Mouse (Mus musculus) MEL (cell line): ENCODE data around the gene Yjefn3.

Experiments used
- CHD1 ChIP-seq: IDR thresholded peaks from 2 replicates; pipeline ENCODE4 v1.6.1; 2012; ENCODE audit warnings: low read depth, mild to moderate bottlenecking, inconsistent platforms, low read length, improper control_type of control experiment
- CTCF ChIP-seq, 3 experiments: IDR thresholded peaks in 2 of 3; conservative IDR thresholded peaks in 1 of 3; 2 replicates each; pipeline ENCODE4 v1.5.1; 2011 to 2012; ENCODE audit warnings: low read length in 3 of 3, low read depth in 2 of 3, mild to moderate bottlenecking in 2 of 3, improper control_type of control experiment in 1 of 3, inconsistent platforms in 1 of 3, mixed read lengths in 1 of 3, moderate library complexity in 1 of 3; ENCODE audit not compliant: control insufficient read depth in 1 of 3, insufficient read depth in 1 of 3, poor library complexity in 1 of 3, severe bottlenecking in 1 of 3
- EP300 ChIP-seq, 2 experiments: IDR thresholded peaks; 2 replicates each; pipeline ENCODE4 v1.6.1; 2011; ENCODE audit warnings: improper control_type of control experiment in 2 of 2, low read length in 2 of 2, low read depth in 1 of 2, mild to moderate bottlenecking in 1 of 2
- HCFC1 ChIP-seq: IDR thresholded peaks from 2 replicates; pipeline ENCODE4 v1.6.1; 2012; ENCODE audit warnings: low read depth, mild to moderate bottlenecking, inconsistent platforms, low read length, improper control_type of control experiment, moderate library complexity
- MAFK ChIP-seq: IDR thresholded peaks from 2 replicates; pipeline ENCODE4 v1.6.1; 2011; ENCODE audit warnings: low read depth, mild to moderate bottlenecking, low read length, improper control_type of control experiment, borderline replicate concordance
- POLR2A ChIP-seq, 2 experiments: IDR thresholded peaks; 2 replicates each; pipeline ENCODE4 v1.6.1; 2011 to 2012; ENCODE audit warnings: low read length in 2 of 2, mild to moderate bottlenecking in 2 of 2, control low read depth in 1 of 2, improper control_type of control experiment in 1 of 2, low read depth in 1 of 2, moderate library complexity in 1 of 2; ENCODE audit not compliant: control insufficient read depth in 1 of 2, insufficient read depth in 1 of 2, poor library complexity in 1 of 2
- POLR2AphosphoS2 ChIP-seq: IDR thresholded peaks from 2 replicates; pipeline ENCODE4 v1.6.1; 2011; ENCODE audit warnings: low read length, improper control_type of control experiment
- USF2 ChIP-seq, 2 experiments: IDR thresholded peaks; 2 replicates each; pipeline ENCODE4 v1.6.1; 2011 to 2012; ENCODE audit warnings: improper control_type of control experiment in 2 of 2, low read length in 2 of 2, borderline replicate concordance in 1 of 2, inconsistent platforms in 1 of 2, low read depth in 1 of 2, mild to moderate bottlenecking in 1 of 2; ENCODE audit not compliant: insufficient read depth in 1 of 2
- ZC3H11A ChIP-seq: IDR thresholded peaks from 2 replicates; pipeline ENCODE4 v1.6.1; 2012; ENCODE audit warnings: low read depth, mild to moderate bottlenecking, inconsistent platforms, low read length, improper control_type of control experiment

GRCm38 (mm10) chr8:69870907-69871306 lies 31.6 kb downstream of the Yjefn3 start:
- no peak for TF ChIP-seq USF2 (IDR thresholded peaks at IDR 0.05; ENCODE audit: borderline replicate concordance in 1 of 2, insufficient read depth in 1 of 2, low read depth in 1 of 2, low read length in 2 of 2)
- TF ChIP-seq HCFC1, result no peak
- no peak for TF ChIP-seq CTCF (IDR thresholded peaks at IDR 0.05 in 2 of 3, conservative IDR thresholded peaks at IDR 0.05 in 1 of 3; ENCODE audit: control insufficient read depth in 1 of 3, insufficient read depth in 1 of 3, low read depth in 2 of 3, low read length in 3 of 3, poor library complexity in 1 of 3, severe bottlenecking in 1 of 3)
- no peak for TF ChIP-seq ZC3H11A
- no peak for TF ChIP-seq CHD1
- TF ChIP-seq POLR2A (IDR thresholded peaks at IDR 0.05; ENCODE audit: control insufficient read depth in 1 of 2, insufficient read depth in 1 of 2, low read depth in 1 of 2, low read length in 2 of 2, poor library complexity in 1 of 2), result no peak
- TF ChIP-seq POLR2AphosphoS2, result no peak
- TF ChIP-seq MAFK, result no peak
- no peak for TF ChIP-seq EP300 (IDR thresholded peaks at IDR 0.05; ENCODE audit: low read depth in 1 of 2, low read length in 2 of 2)
